Mouse (Mus musculus) adrenal gland, postnatal 4 days (tissue): ENCODE results near the gene Olfr550. TPM values are rescaled to one million over a fixed set of nuclear protein-coding genes. Genes with fewer than 3 reads are reported as not detected.
"Not testable (repeated sequence)": the region's sequence is repeated elsewhere in the genome, so short reads cannot be mapped to it uniquely, and the experiment has no call there.

ENCODE experiments used
- DNase-seq, 2 experiments: peaks; one replicate each; pipeline ENCODE4 v3.0.0; 2021 to 2022; ENCODE audit warnings: low spot score in 2 of 2, mixed read lengths in 2 of 2
- long read RNA-seq, 2 experiments: library from polyadenylated mRNA; stranded (forward); transcript quantifications; one replicate each; pipeline ENCODE4 v2.0.0; 2021
- total RNA-seq, 2 experiments: library from RNA; stranded (reverse); gene quantifications; 2 replicates each; pipeline ENCODE4 v1.2.3; 2021

The Olfr550 gene
- total RNA-seq, result not detected
- long read RNA-seq, experiment 1, result 0 reads
- long read RNA-seq, experiment 2, result 0 reads

- no peak for DNase-seq
Measured at GRCm38 (mm10) chr7:102571142-102571541, at the start of gene Olfr550. Gene Olfr550, plus strand, starts transcription at chr7:102571442.

- no peak for DNase-seq
Measured at GRCm38 (mm10) chr7:102529052-102529451, 42.2 kb upstream of the Olfr550 start.

GRCm38 (mm10) chr7:102534449-102534848 lies 36.8 kb upstream of the Olfr550 start, which contains the start of gene Olfr547:
Gene Olfr547, plus strand, starts transcription at chr7:102534749.
- no peak for DNase-seq

GRCm38 (mm10) chr7:102540596-102540995 lies 30.6 kb upstream of the Olfr550 start, which contains the start of gene Olfr548-ps1:
Gene Olfr548-ps1, plus strand, starts transcription at chr7:102540896.
- no peak for DNase-seq

- no peak for DNase-seq
Measured at GRCm38 (mm10) chr7:102541251-102541650, 30.0 kb upstream of the Olfr550 start.

- DNase-seq, result no peak
Measured at GRCm38 (mm10) chr7:102549570-102549969, 21.7 kb upstream of the Olfr550 start, which contains the start of gene Olfr549. Gene Olfr549, plus strand, starts transcription at chr7:102549870.

- DNase-seq, result no peak
Measured at GRCm38 (mm10) chr7:102553279-102553678, 18.0 kb upstream of the Olfr550 start.

- peak; percentile 46 to 75 for DNase-seq
Measured at GRCm38 (mm10) chr7:102564999-102565997, 5.9 kb upstream of the Olfr550 start, which contains the start of gene Trim21. Gene Trim21, minus strand, starts transcription at chr7:102565486.

GRCm38 (mm10) chr7:102566219-102566618 lies 5.0 kb upstream of the Olfr550 start:
- no peak for DNase-seq

GRCm38 (mm10) chr7:102573174-102573830 lies 2.1 kb downstream of the Olfr550 start:
- no peak for DNase-seq

- DNase-seq, result no peak
Measured at GRCm38 (mm10) chr7:102575998-102576397, 4.8 kb downstream of the Olfr550 start.

GRCm38 (mm10) chr7:102591786-102592185 lies 20.5 kb downstream of the Olfr550 start, which contains the start of gene Olfr551:
Gene Olfr551, minus strand, starts transcription at chr7:102591886.
- no peak for DNase-seq

- no peak for DNase-seq
Measured at GRCm38 (mm10) chr7:102597378-102598031, 26.3 kb downstream of the Olfr550 start, which contains the start of gene Olfr552. Gene Olfr552, plus strand, starts transcription at chr7:102597770.

GRCm38 (mm10) chr7:102618118-102618517 lies 46.9 kb downstream of the Olfr550 start, which contains the start of gene Olfr553:
Gene Olfr553, minus strand, starts transcription at chr7:102618218.
- no peak for DNase-seq

- no peak for DNase-seq
Measured at GRCm38 (mm10) chr7:102619608-102620007, 48.4 kb downstream of the Olfr550 start.

GRCm38 (mm10) chr7:102620368-102620767 lies 49.1 kb downstream of the Olfr550 start:
- DNase-seq, result not testable (repeated sequence)

Other genes with a start within 250 kb of the Olfr550 start
- gene Rrm1, start 129.7 kb upstream of the Olfr550 start, total RNA-seq, result 10 to 100 TPM; 72.0 to 73.4 TPM
- not detected for gene Olfr543, start 89.8 kb upstream of the Olfr550 start, total RNA-seq
- gene Olfr544, start 83.1 kb upstream of the Olfr550 start, total RNA-seq, result not detected
- not detected for gene Olfr545, start 71.9 kb upstream of the Olfr550 start, total RNA-seq
- gene Olfr547, start 36.7 kb upstream of the Olfr550 start, total RNA-seq, result not detected
- gene Olfr548-ps1, start 30.5 kb upstream of the Olfr550 start, total RNA-seq, result not detected
- gene Olfr549, start 21.6 kb upstream of the Olfr550 start, total RNA-seq, result not detected
- 10 to 100 TPM; 21.2 to 21.9 TPM for gene Trim21, start 6.0 kb upstream of the Olfr550 start, total RNA-seq
- not detected for gene Olfr551, start 20.4 kb downstream of the Olfr550 start, total RNA-seq
- under 1 TPM in 1 of 2 experiments, not detected in 1; 0.08 TPM for gene Olfr552, start 26.3 kb downstream of the Olfr550 start, total RNA-seq
- not detected for gene Olfr553, start 46.8 kb downstream of the Olfr550 start, total RNA-seq
- gene Olfr554, start 67.0 kb downstream of the Olfr550 start, total RNA-seq, result not detected
- gene Olfr555, start 87.4 kb downstream of the Olfr550 start, total RNA-seq, result not detected
- not detected for gene Olfr556, start 93.5 kb downstream of the Olfr550 start, total RNA-seq
- 10 to 100 TPM; 16.0 to 20.2 TPM for gene Trim68, start 115.9 kb downstream of the Olfr550 start, total RNA-seq
- not detected for gene Olfr557, start 124.5 kb downstream of the Olfr550 start, total RNA-seq
- gene Olfr558, start 130.8 kb downstream of the Olfr550 start, total RNA-seq, result under 1 TPM; 0.54 to 0.62 TPM
- gene Olfr33, start 147.6 kb downstream of the Olfr550 start, total RNA-seq, result not detected
- not detected for gene Olfr559, start 156.0 kb downstream of the Olfr550 start, total RNA-seq
- gene Olfr560, start 187.9 kb downstream of the Olfr550 start, total RNA-seq, result not detected
- gene Olfr78, start 188.0 kb downstream of the Olfr550 start, total RNA-seq, result 1 to 10 TPM; 1.1 to 1.9 TPM
- gene Olfr561, start 199.8 kb downstream of the Olfr550 start, total RNA-seq, result not detected
- not detected for gene Olfr564, start 232.0 kb downstream of the Olfr550 start, total RNA-seq